Mouse (Mus musculus) forebrain, embryonic 12.5 days (tissue): ENCODE measurements around the gene Caprin1. TPM values are rescaled to one million over a fixed set of nuclear protein-coding genes. Genes with fewer than 3 reads are reported as not detected.

Experiments
- ATAC-seq: fragments of 200-750 bp; cut with Nextera tagmentation; 2 replicates; pipeline ENCODE4 v1.8.0; 2017; ENCODE audit warnings: moderate TSS enrichment; ENCODE audit not compliant: low FRiP score
- H3K27ac ChIP-seq: fragments of 300-500 bp; sonication (generic); 2 replicates; pipeline ENCODE4 v1.5.1; 2016; ENCODE audit warnings: mild to moderate bottlenecking
- H3K27me3 ChIP-seq: fragments of 300-500 bp; sonication (generic); 2 replicates; pipeline ENCODE4 v1.6.1; 2016; ENCODE audit warnings: mild to moderate bottlenecking
- H3K36me3 ChIP-seq: fragments of 300-500 bp; sonication (generic); replicated peaks from 2 replicates; pipeline ENCODE4 v1.6.1; 2016; ENCODE audit warnings: mild to moderate bottlenecking
- H3K4me1 ChIP-seq: fragments of 300-500 bp; sonication (generic); 2 replicates; pipeline ENCODE4 v1.6.1; 2016
- H3K4me2 ChIP-seq: fragments of 300-500 bp; sonication (generic); 2 replicates; pipeline ENCODE4 v1.6.1; 2016; ENCODE audit warnings: mild to moderate bottlenecking, moderate library complexity
- H3K4me3 ChIP-seq: fragments of 300-500 bp; sonication (generic); replicated peaks from 2 replicates; pipeline ENCODE4 v1.5.1; 2016; ENCODE audit warnings: mild to moderate bottlenecking
- H3K9ac ChIP-seq: fragments of 300-500 bp; sonication (generic); 2 replicates; pipeline ENCODE4 v1.6.1; 2016; ENCODE audit warnings: mild to moderate bottlenecking
- H3K9me3 ChIP-seq: fragments of 300-500 bp; sonication (generic); 2 replicates; pipeline ENCODE4 v1.6.1; 2016
- WGBS: fragments of 180-500 bp; shearing (Covaris S2); methylation state at CpG from one replicate; pipeline ENCODE4 v1.1.7; 2016; 5-methylcytosine and 5-hydroxymethylcytosine counted together
- microRNA-seq: library from miRNA; unstranded; fragments of <30 nt; microRNA quantifications from one replicate; pipeline ENCODE4, GENCODE M21; 2017
- polyA plus RNA-seq: library from polyadenylated mRNA; unstranded; fragments of >200 nt; fragmentation: Nextera tagmentation; extraction: Ambion mirVana; gene quantifications from 2 replicates; pipeline ENCODE4 v1.2.1, GENCODE M21; 2016

Caprin1 gene
- polyA plus RNA-seq, 1 experiment from 2014 or later, result 584 TPM

- Histone ChIP-seq H3K27ac (no peak overlapping the region), H3K4me1 (no peaks in the 10 kb centered on the region), H3K4me3 (no peak overlapping the region), H3K9me3 (no peaks in the 10 kb centered on the region), H3K27me3 (no peaks in the 10 kb centered on the region), H3K9ac (no peak overlapping the region), H3K4me2 (no peak overlapping the region), H3K36me3 (peaks cover 69% of the 10 kb centered on the region)
- no peak for ATAC-seq
- WGBS, result 88% methylated on average over 7 of the region's 7 CpGs
These were observed 83.6 kb downstream of the Caprin1 start for GRCm38 (mm10) chr2:103713831-103714230.

Small RNA genes lying within 50 kb of the gene (microRNA-seq; reads per million reads assigned to microRNA genes)
- gene Gm22757, result not detected
- gene Gm22761, result not detected

Other genes starting within 250 kb of the Caprin1 start
- 14.9 and 15.7 TPM in 2 replicates for gene Abtb2, start 231.3 kb downstream of the Caprin1 start, polyA plus RNA-seq
- 30.9 and 34.4 TPM in 2 replicates for gene Nat10, start 36.4 kb downstream of the Caprin1 start, polyA plus RNA-seq
- 29.1 and 39.5 TPM in 2 replicates for gene Lmo2, start 160.3 kb upstream of the Caprin1 start, polyA plus RNA-seq
- 56.3 and 62.9 TPM in 2 replicates for gene Fbxo3, start 230.1 kb upstream of the Caprin1 start, polyA plus RNA-seq
- gene 4931422A03Rik, start 230.7 kb upstream of the Caprin1 start, polyA plus RNA-seq, result 2.4 and 2.7 TPM in 2 replicates